Mouse (Mus musculus) CH12.LX (cell line): Measurements from ENCODE around the gene Stk38l.

ENCODE experiments used
- CHD1 ChIP-seq: IDR thresholded peaks from 2 replicates; pipeline ENCODE4 v1.6.1; 2012; ENCODE audit warnings: low read depth, low read length, improper control_type of control experiment, inconsistent platforms
- CHD2 ChIP-seq: IDR thresholded peaks from 2 replicates; pipeline ENCODE4 v1.6.1; 2011; ENCODE audit warnings: low read length, improper control_type of control experiment
- CTCF ChIP-seq, 2 experiments: IDR thresholded peaks in 1 of 2; conservative IDR thresholded peaks in 1 of 2; 2 replicates each; pipeline ENCODE4 v1.5.1; 2011 to 2012; ENCODE audit warnings: low read depth in 2 of 2, low read length in 2 of 2, improper control_type of control experiment in 1 of 2, inconsistent platforms in 1 of 2, mild to moderate bottlenecking in 1 of 2, moderate library complexity in 1 of 2
- JUN ChIP-seq: IDR thresholded peaks from 2 replicates; pipeline ENCODE4 v1.6.1; 2011; ENCODE audit warnings: low read depth, mild to moderate bottlenecking, low read length, improper control_type of control experiment, moderate library complexity; ENCODE audit not compliant: insufficient read depth
- JUND ChIP-seq: conservative IDR thresholded peaks from 2 replicates; pipeline ENCODE4 v1.6.1; 2011; ENCODE audit warnings: low read depth, low read length, improper control_type of control experiment
- MAX ChIP-seq: IDR thresholded peaks from 2 replicates; pipeline ENCODE4 v1.6.1; 2011; ENCODE audit warnings: low read length, improper control_type of control experiment
- MXI1 ChIP-seq: IDR thresholded peaks from 2 replicates; pipeline ENCODE4 v1.6.1; 2011; ENCODE audit warnings: mild to moderate bottlenecking, low read depth, low read length, improper control_type of control experiment
- MYC ChIP-seq: IDR thresholded peaks from 2 replicates; pipeline ENCODE4 v1.6.1; 2011; ENCODE audit warnings: low read depth, mild to moderate bottlenecking, improper control_type of control experiment, low read length
- NELFE ChIP-seq: IDR thresholded peaks from 2 replicates; pipeline ENCODE4 v1.6.1; 2011; ENCODE audit warnings: low read depth, low read length, improper control_type of control experiment
- POLR2A ChIP-seq: IDR thresholded peaks from 2 replicates; pipeline ENCODE4 v1.6.1; 2011; ENCODE audit warnings: low read depth, mild to moderate bottlenecking, improper control_type of control experiment, low read length
- UBTF ChIP-seq: IDR thresholded peaks from 2 replicates; pipeline ENCODE4 v1.6.1; 2012; ENCODE audit warnings: low read depth, mild to moderate bottlenecking, inconsistent platforms, low read length, improper control_type of control experiment, moderate library complexity
- USF1 ChIP-seq: IDR thresholded peaks from 2 replicates; pipeline ENCODE4 v1.6.1; 2014; ENCODE audit warnings: low read depth, mild to moderate bottlenecking, inconsistent platforms, low read length, improper control_type of control experiment
- USF2 ChIP-seq: conservative IDR thresholded peaks from 2 replicates; pipeline ENCODE4 v1.6.1; 2011; ENCODE audit warnings: low read depth, low read length, improper control_type of control experiment

DNA sequence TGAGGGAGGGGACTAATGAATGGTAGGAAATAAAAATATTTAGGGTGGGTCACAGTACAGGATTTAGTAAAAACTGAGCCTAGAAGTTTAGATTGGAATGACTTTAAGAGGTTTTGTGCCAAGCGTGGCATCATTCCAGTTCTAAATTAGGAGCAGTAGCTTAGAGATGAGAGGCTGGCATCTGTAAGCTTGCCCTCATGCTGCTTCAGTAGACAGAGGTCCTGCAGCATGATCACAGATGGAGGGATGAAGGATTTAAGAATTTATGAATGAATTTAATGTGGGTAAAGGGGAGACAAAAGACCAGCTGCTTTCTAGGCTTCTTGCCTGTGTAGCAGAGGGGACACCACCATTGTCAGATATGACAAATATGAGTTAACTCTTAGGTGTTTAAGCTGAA is 14.1 kb downstream of the Stk38l start:
- TF ChIP-seq JUND (no peak), POLR2A (no peak), CTCF (conservative IDR thresholded peaks at IDR 0.05 in 1 of 2, IDR thresholded peaks at IDR 0.05 in 1 of 2; ENCODE audit: low read depth in 2 of 2, low read length in 2 of 2) (no peak), NELFE (no peak), MXI1 (no peak), CHD2 (no peak), USF1 (no peak), MYC (no peak), USF2 (no peak), JUN (no peak), MAX (no peak), UBTF (no peak), CHD1 (no peak)
